Mouse (Mus musculus) heart, postnatal 0 days (tissue): ENCODE data around the gene Scn1b.

Source experiments
- CTCF ChIP-seq: IDR thresholded peaks from 2 replicates; pipeline ENCODE4 v1.5.1; 2016; ENCODE audit warnings: antibody characterized with exemption, control low read depth, low read depth
- EP300 ChIP-seq: IDR thresholded peaks from 2 replicates; pipeline ENCODE4 v1.6.1; 2016; ENCODE audit warnings: antibody characterized with exemption, low read depth

- TF ChIP-seq CTCF (no peak), EP300 (no peak)
Measured at GRCm38 (mm10) chr7:31140302-31140701, 13.5 kb upstream of the Scn1b start.
